Mouse (Mus musculus): ENCODE measurements at regions not wholly inside any gene's neighbourhood (a gene's known extent, or its start where the extent isn't known, plus 50 kb on each side); places are given as distances from the start of the nearest gene placed in this dataset.

- Histone ChIP-seq H3K4me3 (ENCODE audit: low read depth, low read length) (no peak overlapping the region), H3K9me3 (replicated peaks) (peaks cover 18% of the 10 kb centered on the region), H3K36me3 (replicated peaks) (no peaks in the 10 kb centered on the region), H3K4me1 (ENCODE audit: insufficient read depth, low read depth, low read length) (no peaks in the 10 kb centered on the region), H3K27me3 (ENCODE audit: insufficient read depth, low read length) (no peaks in the 10 kb centered on the region)
- no peak for DNase-seq (ENCODE audit: low spot score)
- no peak for TF ChIP-seq GATA1 (IDR thresholded peaks at IDR 0.05; ENCODE audit: borderline replicate concordance, low read length)
- no peak for TF ChIP-seq POLR2AphosphoS5 (IDR thresholded peaks at IDR 0.05; ENCODE audit: insufficient replicate concordance, low read depth, low read length)
- no peak for TF ChIP-seq TAL1 (conservative IDR thresholded peaks at IDR 0.05; ENCODE audit: low read depth, low read length)
- TF ChIP-seq CTCF (IDR thresholded peaks at IDR 0.05; ENCODE audit: low read depth, low read length): no peak
- no peak for TF ChIP-seq GATA2 (IDR thresholded peaks at IDR 0.05; ENCODE audit: borderline replicate concordance, low read depth, low read length)
- ATAC-seq (ENCODE audit: extremely low read depth, insufficient number of reproducible peaks, low FRiP score, poor library complexity, severe bottlenecking): no peak
These were observed 415.8 kb downstream of the Brinp2 start for GRCm38 (mm10) chr1:157940331-157940758.

GRCm38 (mm10) chr1:157957506-157957905 lies 398.6 kb downstream of the Brinp2 start:
- no peak for TF ChIP-seq CTCF (IDR thresholded peaks at IDR 0.05; ENCODE audit: low read depth, low read length)
- no peak for TF ChIP-seq POLR2AphosphoS5 (IDR thresholded peaks at IDR 0.05; ENCODE audit: insufficient replicate concordance, low read depth, low read length)
- no peak for TF ChIP-seq GATA2 (IDR thresholded peaks at IDR 0.05; ENCODE audit: borderline replicate concordance, low read depth, low read length)
- TF ChIP-seq TAL1 (conservative IDR thresholded peaks at IDR 0.05; ENCODE audit: low read depth, low read length): no peak
- TF ChIP-seq GATA1 (IDR thresholded peaks at IDR 0.05; ENCODE audit: borderline replicate concordance, low read length): no peak
- no peak for DNase-seq (ENCODE audit: low spot score)
- ATAC-seq (ENCODE audit: extremely low read depth, insufficient number of reproducible peaks, low FRiP score, poor library complexity, severe bottlenecking): no peak

GRCm38 (mm10) chr1:157964461-157964860 lies 391.7 kb downstream of the Brinp2 start:
- DNase-seq (ENCODE audit: low spot score): no peak
- Histone ChIP-seq H3K9me3 (replicated peaks) (peaks cover 14% of the 10 kb centered on the region), H3K27me3 (ENCODE audit: insufficient read depth, low read length) (no peaks in the 10 kb centered on the region), H3K4me3 (ENCODE audit: low read depth, low read length) (no peak overlapping the region), H3K36me3 (replicated peaks) (no peaks in the 10 kb centered on the region), H3K4me1 (ENCODE audit: insufficient read depth, low read depth, low read length) (no peaks in the 10 kb centered on the region)
- TF ChIP-seq TAL1 (conservative IDR thresholded peaks at IDR 0.05; ENCODE audit: low read depth, low read length) (no peak), GATA1 (IDR thresholded peaks at IDR 0.05; ENCODE audit: borderline replicate concordance, low read length) (no peak), CTCF (IDR thresholded peaks at IDR 0.05; ENCODE audit: low read depth, low read length) (no peak), GATA2 (IDR thresholded peaks at IDR 0.05; ENCODE audit: borderline replicate concordance, low read depth, low read length) (no peak), POLR2AphosphoS5 (IDR thresholded peaks at IDR 0.05; ENCODE audit: insufficient replicate concordance, low read depth, low read length) (no peak)
- no peak for ATAC-seq (ENCODE audit: extremely low read depth, insufficient number of reproducible peaks, low FRiP score, poor library complexity, severe bottlenecking)

More at GRCm38 (mm10) chr1:157957506-157957905, 398.6 kb downstream of the Brinp2 start:
- no peaks in the 10 kb centered on the region for H3K36me3 ChIP-seq (replicated peaks)
- H3K4me1 ChIP-seq (ENCODE audit: insufficient read depth, low read depth, low read length): no peaks in the 10 kb centered on the region
- H3K27me3 ChIP-seq (ENCODE audit: insufficient read depth, low read length): no peaks in the 10 kb centered on the region
- H3K9me3 ChIP-seq (replicated peaks): peaks cover 2% of the 10 kb centered on the region; the same call in 1 of the 2 replicates
- H3K4me3 ChIP-seq (ENCODE audit: low read depth, low read length): no peak overlapping the region

- Histone ChIP-seq H3K36me3 (replicated peaks) (no peaks in the 10 kb centered on the region), H3K4me1 (ENCODE audit: insufficient read depth, low read depth, low read length) (no peaks in the 10 kb centered on the region)
- ATAC-seq (ENCODE audit: extremely low read depth, insufficient number of reproducible peaks, low FRiP score, poor library complexity, severe bottlenecking): no peak
These were observed 386.5 kb downstream of the Brinp2 start for GRCm38 (mm10) chr1:157969635-157970111.

GRCm38 (mm10) chr1:157973373-157974232 lies 382.5 kb downstream of the Brinp2 start:
- no peaks in the 10 kb centered on the region for H3K27me3 ChIP-seq (ENCODE audit: insufficient read depth, low read length)
- no peaks in the 10 kb centered on the region for H3K4me1 ChIP-seq (ENCODE audit: insufficient read depth, low read depth, low read length)
- peaks cover 24% of the 10 kb centered on the region for H3K9me3 ChIP-seq (replicated peaks)
- no peak overlapping the region for H3K4me3 ChIP-seq (ENCODE audit: low read depth, low read length)
- no peak for ATAC-seq (ENCODE audit: extremely low read depth, insufficient number of reproducible peaks, low FRiP score, poor library complexity, severe bottlenecking)
- DNase-seq (ENCODE audit: low spot score): no peak
- no peaks in the 10 kb centered on the region for H3K36me3 ChIP-seq (replicated peaks)
- no peak for TF ChIP-seq CTCF (IDR thresholded peaks at IDR 0.05; ENCODE audit: low read depth, low read length)

More at GRCm38 (mm10) chr1:157969635-157970111, 386.5 kb downstream of the Brinp2 start:
- TF ChIP-seq GATA2 (IDR thresholded peaks at IDR 0.05; ENCODE audit: borderline replicate concordance, low read depth, low read length) (no peak), GATA1 (IDR thresholded peaks at IDR 0.05; ENCODE audit: borderline replicate concordance, low read length) (no peak), POLR2AphosphoS5 (IDR thresholded peaks at IDR 0.05; ENCODE audit: insufficient replicate concordance, low read depth, low read length) (no peak), TAL1 (conservative IDR thresholded peaks at IDR 0.05; ENCODE audit: low read depth, low read length) (no peak), CTCF (IDR thresholded peaks at IDR 0.05; ENCODE audit: low read depth, low read length) (no peak)
- DNase-seq (ENCODE audit: low spot score): no peak
- H3K9me3 ChIP-seq (replicated peaks): peaks cover 32% of the 10 kb centered on the region
- no peaks in the 10 kb centered on the region for H3K27me3 ChIP-seq (ENCODE audit: insufficient read depth, low read length)
- no peak overlapping the region for H3K4me3 ChIP-seq (ENCODE audit: low read depth, low read length)

GRCm38 (mm10) chr1:157974656-157975055 lies 381.5 kb downstream of the Brinp2 start:
- ATAC-seq (ENCODE audit: extremely low read depth, insufficient number of reproducible peaks, low FRiP score, poor library complexity, severe bottlenecking) (no peak), DNase-seq (ENCODE audit: low spot score) (no peak)
- no peak for TF ChIP-seq CTCF (IDR thresholded peaks at IDR 0.05; ENCODE audit: low read depth, low read length)
- no peak for TF ChIP-seq POLR2AphosphoS5 (IDR thresholded peaks at IDR 0.05; ENCODE audit: insufficient replicate concordance, low read depth, low read length)
- TF ChIP-seq GATA1 (IDR thresholded peaks at IDR 0.05; ENCODE audit: borderline replicate concordance, low read length): no peak
- TF ChIP-seq GATA2 (IDR thresholded peaks at IDR 0.05; ENCODE audit: borderline replicate concordance, low read depth, low read length): no peak
- TF ChIP-seq TAL1 (conservative IDR thresholded peaks at IDR 0.05; ENCODE audit: low read depth, low read length): no peak
- Histone ChIP-seq H3K4me3 (ENCODE audit: low read depth, low read length) (no peak overlapping the region), H3K36me3 (replicated peaks) (no peaks in the 10 kb centered on the region), H3K27me3 (ENCODE audit: insufficient read depth, low read length) (no peaks in the 10 kb centered on the region), H3K9me3 (replicated peaks) (peaks cover 22% of the 10 kb centered on the region), H3K4me1 (ENCODE audit: insufficient read depth, low read depth, low read length) (no peaks in the 10 kb centered on the region)
